In the genomic region with DNA sequence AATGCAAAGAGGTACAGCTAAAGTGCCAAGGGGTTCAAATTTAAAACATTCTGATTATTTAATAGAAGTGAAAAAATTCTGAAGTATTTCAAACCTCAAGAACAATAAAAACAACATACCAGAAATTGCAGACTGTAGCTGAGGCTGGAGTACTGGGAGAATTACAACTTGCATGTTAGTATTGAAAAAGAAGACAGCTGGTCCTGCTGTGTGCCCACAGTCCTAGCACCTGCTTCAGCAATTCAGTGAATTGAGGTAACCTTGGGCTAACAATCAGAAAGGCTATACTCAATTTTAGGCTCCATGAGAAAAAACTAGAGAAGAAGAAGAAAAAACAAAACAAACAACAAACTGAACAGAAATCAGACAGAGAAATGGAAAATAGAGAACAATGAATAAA, we compare ENCODE assay signal across 20 mouse cellular contexts. TPM values are rescaled to one million over a fixed set of nuclear protein-coding genes. Genes with fewer than 3 reads are reported as not detected.
A peak's percentile ranks its signal among the peaks of the same experiment; 100 is the strongest.
DNase-seq lines count a peak whose midpoint lies in the region; ATAC-seq and TF ChIP-seq lines count a peak whose summit lies in the region.
"Had no signal": no experiment of that assay in that cellular context is flagged by ENCODE, and none has a peak within 500 bp of the region (broad histone marks: within the 10 kb centered on the region; RNA-seq: fewer than 3 reads in every experiment).

No protein-coding gene starts in this region.

- H3K9me3 ChIP-seq in intestine, postnatal 0 days (ENCODE audit: control insufficient read depth) = no peaks in the 10 kb centered on the region
- H3K9me3 ChIP-seq: embryonic facial prominence, embryonic 15.5 days; forebrain, embryonic 10.5 days; heart, embryonic 13.5 days; hindbrain, embryonic 12.5 days had no signal

- no peaks in the 10 kb centered on the region for H3K4me1 ChIP-seq in intestine, postnatal 0 days (replicated peaks; ENCODE audit: control insufficient read depth, insufficient read depth, low read length)
- H3K4me1 ChIP-seq: embryonic facial prominence, embryonic 15.5 days; forebrain, embryonic 10.5 days had no signal

- no peak overlapping the region for H3K4me2 ChIP-seq in intestine, postnatal 0 days (replicated peaks; ENCODE audit: low read depth)
- H3K4me2 ChIP-seq: embryonic facial prominence, embryonic 15.5 days; heart, embryonic 13.5 days; hindbrain, embryonic 12.5 days had no signal

- H3K36me3 ChIP-seq in intestine, postnatal 0 days (ENCODE audit: control insufficient read depth, insufficient read depth) = no peaks in the 10 kb centered on the region
- H3K36me3 ChIP-seq: embryonic facial prominence, embryonic 15.5 days had no signal

- no peak overlapping the region for H3K27ac ChIP-seq in intestine, postnatal 0 days (ENCODE audit: low read depth, low read length)
- H3K27ac ChIP-seq: embryonic facial prominence, embryonic 15.5 days; forebrain, embryonic 10.5 days; gastrocnemius, adult 2 months; heart, embryonic 13.5 days; hindbrain, embryonic 12.5 days had no signal

- ATAC-seq in intestine, postnatal 0 days = no peak
- ATAC-seq: forebrain, embryonic 14.5 days; hindbrain, embryonic 16.5 days; inflammation-experienced regulatory T-cells, adult 6 months had no signal

- H3K27me3 ChIP-seq in intestine, postnatal 0 days (replicated peaks; ENCODE audit: control insufficient read depth, insufficient read depth, low read length) = no peaks in the 10 kb centered on the region
- H3K27me3 ChIP-seq: embryonic facial prominence, embryonic 15.5 days; heart, embryonic 13.5 days; hindbrain, embryonic 12.5 days had no signal

- TF ChIP-seq CTCF in intestine, postnatal 0 days (IDR thresholded peaks at IDR 0.05; ENCODE audit: low read depth) = no peak

- peak; percentile 36 to 56 for DNase-seq in cerebellum, adult 18-20 months
- no peak for DNase-seq in cerebellum, postnatal 4 days (ENCODE audit: low spot score in 2 of 2)
- peak; percentile 69 for DNase-seq in brain, adult 2 months (ENCODE audit: low read depth, low spot score)
- DNase-seq in cerebellum, adult 9-11 months = peak; percentile 53
- peak; percentile 32 to 43 for DNase-seq in cerebellum, postnatal 36 days
- DNase-seq in embryo, embryonic 9.5 days (ENCODE audit: extremely low spot score) = no peak
- DNase-seq: adrenal gland, postnatal 14 days; gastrocnemius, adult 2 months; gastrocnemius, postnatal 25 days; heart, postnatal 36 days; kidney, adult 11 months had no signal

- no peak overlapping the region for H3K9ac ChIP-seq in intestine, postnatal 0 days (ENCODE audit: low read depth, low read length)
- H3K9ac ChIP-seq: embryonic facial prominence, embryonic 15.5 days; heart, embryonic 13.5 days; hindbrain, embryonic 12.5 days had no signal

- H3K4me3 ChIP-seq in intestine, postnatal 0 days (ENCODE audit: low read depth, low read length) = no peak overlapping the region
- H3K4me3 ChIP-seq: embryonic facial prominence, embryonic 15.5 days; erythroblast, embryonic 14.5 days; forebrain, embryonic 10.5 days; gastrocnemius, adult 2 months; heart, embryonic 13.5 days; hindbrain, embryonic 12.5 days had no signal

RNA-seq across cellular contexts. Expression of a gene that starts 4.9 kb away (rescaled TPM):
- polyA plus RNA-seq in intestine, postnatal 0 days (2015; fragmentation: Nextera tagmentation; extraction: Ambion mirVana) = 11.2 and 11.3 TPM in 2 replicates

RNA-seq across cellular contexts. Expression of a gene that starts 37.5 kb away (rescaled TPM):
- polyA plus RNA-seq in intestine, postnatal 0 days (2015; fragmentation: Nextera tagmentation; extraction: Ambion mirVana) = 14.5 and 15.5 TPM in 2 replicates

RNA-seq across cellular contexts. Expression of a gene that starts 41.7 kb away (rescaled TPM):
- 0.07 and 0.08 TPM in 2 replicates for polyA plus RNA-seq in intestine, postnatal 0 days (2015; fragmentation: Nextera tagmentation; extraction: Ambion mirVana)
- polyA plus RNA-seq: erythroblast, embryonic 14.5 days had no signal

Comparison
In these comparisons a context has a peak if more than half of its experiments do, and no peak if none do; other contexts are left out.
1. DNase-seq: peak in cerebellum, adult 18-20 months (2 of 2), brain, adult 2 months (single experiment), cerebellum, adult 9-11 months (single experiment) and cerebellum, postnatal 36 days (2 of 2); none in cerebellum, postnatal 4 days (0 of 2) and embryo, embryonic 9.5 days (single experiment).